ENCODE assay signal across 1 mouse cellular context in the genomic region with DNA sequence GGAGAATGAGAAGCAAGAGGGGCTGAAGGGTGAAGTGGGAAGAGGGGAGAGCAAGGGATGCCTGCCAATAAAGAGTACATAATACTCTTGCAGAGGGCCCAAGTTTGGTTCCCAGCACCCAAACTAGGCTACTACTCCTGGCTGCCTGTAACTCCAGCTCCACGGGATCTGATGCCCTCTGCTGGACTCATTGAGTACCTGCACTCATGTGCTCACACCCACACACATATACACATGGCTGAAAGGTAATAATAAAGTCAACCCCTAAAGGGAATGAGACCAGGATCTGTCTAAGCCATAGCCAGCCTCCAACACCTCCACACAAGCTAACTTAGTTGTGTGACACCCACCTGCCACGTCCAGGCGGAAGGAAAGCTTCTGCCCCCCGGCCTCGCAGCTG.
TF ChIP-seq lines count a peak whose summit lies in the region.

No protein-coding gene starts in this region.

TF ChIP-seq in ES-E14, 5 proteins besides CTCF, POLR2A, EP300 and RAD21 (continued from another document):
- TF ChIP-seq ZNF384 (IDR thresholded peaks at IDR 0.05; ENCODE audit: low read depth, low read length) (no peak), MAFK (IDR thresholded peaks at IDR 0.05; ENCODE audit: insufficient read depth, low read depth, low read length) (no peak), HCFC1 (IDR thresholded peaks at IDR 0.05; ENCODE audit: borderline replicate concordance, insufficient read depth, low read length) (no peak), CHD2 (IDR thresholded peaks at IDR 0.05; ENCODE audit: low read depth, low read length) (no peak)
